Mouse (Mus musculus) brain, embryonic 14.5 days (tissue): ENCODE measurements at regions not wholly inside any gene's neighbourhood (a gene's known extent, or its start where the extent isn't known, plus 50 kb on each side); places are given as distances from the start of the nearest gene placed in this dataset.

Source experiments
- DNase-seq: peaks from one replicate; pipeline ENCODE4 v3.0.0-alpha.2; 2011; ENCODE audit warnings: low read depth
- CTCF ChIP-seq: fragments of 200-500 bp; IDR thresholded peaks from 2 replicates; pipeline ENCODE4 v1.5.1; 2012; ENCODE audit warnings: inconsistent platforms, mild to moderate bottlenecking, moderate library complexity, borderline replicate concordance; ENCODE audit not compliant: insufficient read depth, insufficient read length; ENCODE audit errors: extremely low read depth
- POLR2A ChIP-seq: fragments of 200-500 bp; IDR thresholded peaks from 2 replicates; pipeline ENCODE4 v1.6.1; 2012; ENCODE audit warnings: mild to moderate bottlenecking, inconsistent platforms, borderline replicate concordance; ENCODE audit not compliant: poor library complexity, insufficient read depth, insufficient read length, severe bottlenecking; ENCODE audit errors: extremely low read depth

DNA sequence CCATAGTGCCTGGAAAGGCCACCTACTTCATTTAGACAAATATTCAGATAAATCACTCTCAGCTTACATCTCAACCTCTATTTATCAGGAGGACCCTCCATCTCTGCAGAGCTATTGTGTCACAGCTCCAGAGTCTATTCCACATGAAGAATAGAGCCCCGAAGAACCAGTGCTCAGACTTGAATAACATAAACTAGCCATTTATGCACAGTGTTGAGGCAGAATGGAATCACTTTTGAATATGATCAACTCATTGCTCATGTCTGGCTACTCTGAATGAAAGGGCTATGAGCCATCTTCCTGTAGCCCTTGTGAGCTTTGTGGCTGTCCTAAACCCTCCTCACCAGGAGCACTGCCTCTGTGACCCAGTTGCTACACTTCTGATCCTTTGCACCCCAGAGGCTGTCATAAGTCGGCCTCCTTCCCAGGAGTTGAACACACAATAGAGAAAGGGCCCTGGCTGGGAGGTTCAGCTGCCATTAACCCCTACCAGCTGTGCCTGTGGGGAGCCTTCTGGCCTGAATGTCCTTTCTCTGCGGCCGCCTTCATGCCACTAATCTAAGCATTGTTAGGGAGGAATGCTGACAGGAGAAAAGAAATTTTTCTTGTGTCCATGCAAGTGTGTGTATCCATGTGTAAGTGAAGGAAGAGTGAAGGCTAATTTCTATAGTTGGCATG lies 195.5 kb upstream of the Sp8 start:
- no peak for TF ChIP-seq POLR2A
- TF ChIP-seq CTCF, result no peak
- peak; percentile 84 for DNase-seq

GRCm38 (mm10) chr12:118649323-118649973 lies 196.7 kb upstream of the Sp8 start:
- DNase-seq, result peak; percentile 83
- TF ChIP-seq CTCF (no peak), POLR2A (no peak)

DNA sequence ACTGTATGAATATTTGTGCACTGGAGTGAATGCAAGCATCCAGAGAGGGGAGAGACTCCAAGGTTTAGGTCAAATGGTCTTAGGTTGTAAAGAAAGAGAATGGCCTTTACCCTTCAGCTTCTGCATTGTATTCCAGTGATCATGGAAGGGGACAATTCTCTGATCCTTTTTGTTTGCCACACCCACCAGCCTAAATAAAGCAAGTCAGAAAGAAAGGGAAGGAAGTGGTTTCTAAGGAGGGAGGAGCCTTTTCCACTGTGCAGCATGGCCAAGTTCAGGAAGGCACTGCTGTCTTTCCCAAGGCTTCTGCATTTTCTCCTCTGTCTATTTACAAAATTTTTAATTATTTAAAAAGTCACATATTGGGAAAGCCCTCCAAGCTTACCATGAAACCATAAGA lies 197.5 kb upstream of the Sp8 start:
- no peak for DNase-seq
- TF ChIP-seq CTCF (no peak), POLR2A (no peak)

DNA sequence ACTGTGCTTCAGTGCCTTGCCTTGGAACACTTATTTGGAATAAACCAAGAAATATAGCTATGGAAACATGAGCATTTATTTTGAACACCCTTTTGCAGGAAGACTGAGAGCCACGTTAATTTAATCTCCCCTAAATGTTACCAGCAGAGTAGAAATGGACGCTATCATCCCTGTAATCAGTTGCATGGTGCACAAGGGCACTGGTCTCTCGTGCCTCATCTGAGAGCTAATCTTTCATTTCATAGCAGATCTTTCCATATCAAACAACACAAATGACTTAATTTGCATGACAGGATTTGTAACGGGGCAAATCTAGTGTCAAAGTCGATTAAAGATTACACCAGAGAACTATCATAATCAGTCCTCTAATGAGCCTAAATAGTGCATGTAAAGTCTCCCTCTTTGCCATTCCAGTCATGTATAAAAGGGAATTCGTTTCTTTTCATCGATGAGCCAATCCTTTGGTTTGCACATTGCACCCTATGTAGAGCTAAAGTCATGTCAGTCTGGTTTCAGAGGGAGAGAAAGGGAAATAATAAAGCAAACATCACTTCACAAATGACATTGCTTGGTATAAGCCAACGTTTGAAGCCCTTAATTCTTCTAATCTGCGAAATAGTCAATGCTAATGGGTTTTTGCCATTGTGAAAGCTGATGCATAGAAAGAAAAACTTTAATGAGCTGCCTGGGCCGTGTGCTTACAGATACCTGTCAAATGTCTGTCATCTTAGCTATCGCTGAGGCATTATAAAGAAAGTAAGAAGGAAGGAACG lies 198.7 kb upstream of the Sp8 start:
- peak; percentile 77 for DNase-seq

DNA sequence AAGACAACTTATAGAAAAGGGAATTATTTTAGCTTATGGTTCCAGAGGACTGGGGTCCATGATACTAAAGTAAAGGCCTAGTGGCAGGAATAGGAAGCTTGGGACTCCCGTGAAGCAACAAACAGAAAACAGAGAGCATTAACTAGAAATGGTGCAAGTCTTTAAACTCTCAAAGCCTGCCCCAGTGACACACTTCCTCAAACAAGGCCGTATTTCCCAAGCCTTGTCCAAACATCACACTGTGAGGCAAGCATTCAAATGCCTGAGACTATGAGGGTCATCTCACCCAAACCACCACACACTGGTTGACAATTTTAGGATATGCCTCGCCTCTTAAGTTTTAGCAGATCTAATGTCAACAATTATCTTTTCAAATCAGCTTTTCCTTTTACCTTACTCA lies 205.2 kb upstream of the Sp8 start:
- no peak for DNase-seq
- TF ChIP-seq POLR2A (no peak), CTCF (no peak)

More for the DNA sequence above, 198.7 kb upstream of the Sp8 start:
- TF ChIP-seq POLR2A (no peak), CTCF (no peak)

DNA sequence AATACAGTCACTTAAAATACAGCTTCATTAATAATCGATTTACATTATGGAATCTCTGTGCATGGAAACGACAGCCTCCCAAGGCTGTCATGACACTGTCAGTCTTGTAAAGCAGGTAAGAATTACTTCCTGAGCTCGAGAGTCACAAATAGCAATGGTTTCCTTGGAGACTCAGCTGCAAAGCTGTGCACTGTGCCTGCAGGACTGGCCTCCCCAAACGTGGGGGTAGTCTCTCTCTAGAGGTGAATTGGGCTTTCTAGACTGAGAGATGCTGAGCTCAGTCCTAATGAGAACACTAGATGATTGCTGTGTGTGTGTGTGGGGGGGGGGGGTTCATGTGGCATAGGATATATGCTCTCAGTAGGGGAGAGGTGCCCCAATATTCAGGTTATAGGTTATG lies 208.9 kb upstream of the Sp8 start:
- DNase-seq, result peak; percentile 40
- TF ChIP-seq POLR2A (no peak), CTCF (no peak)

DNA sequence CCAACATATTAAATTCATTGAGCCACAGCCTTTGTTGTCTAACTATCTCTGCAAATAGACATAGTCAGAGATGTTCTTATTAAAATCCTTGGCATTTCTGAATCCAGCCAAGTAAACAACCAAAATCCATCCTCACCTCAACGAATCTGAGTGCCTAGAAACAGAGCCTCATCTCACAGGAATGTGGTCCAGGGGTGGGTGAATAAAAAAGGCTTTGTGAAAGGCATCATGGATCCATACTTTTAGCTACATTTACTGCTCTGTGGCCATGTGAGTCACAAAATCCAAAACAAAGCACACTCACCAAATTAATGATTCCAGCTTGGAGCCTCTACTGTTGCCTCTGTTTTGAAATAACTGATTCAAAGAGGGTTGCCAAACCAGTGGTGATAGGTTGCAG lies 210.7 kb upstream of the Sp8 start:
- TF ChIP-seq POLR2A (no peak), CTCF (no peak)
- DNase-seq, result no peak

DNA sequence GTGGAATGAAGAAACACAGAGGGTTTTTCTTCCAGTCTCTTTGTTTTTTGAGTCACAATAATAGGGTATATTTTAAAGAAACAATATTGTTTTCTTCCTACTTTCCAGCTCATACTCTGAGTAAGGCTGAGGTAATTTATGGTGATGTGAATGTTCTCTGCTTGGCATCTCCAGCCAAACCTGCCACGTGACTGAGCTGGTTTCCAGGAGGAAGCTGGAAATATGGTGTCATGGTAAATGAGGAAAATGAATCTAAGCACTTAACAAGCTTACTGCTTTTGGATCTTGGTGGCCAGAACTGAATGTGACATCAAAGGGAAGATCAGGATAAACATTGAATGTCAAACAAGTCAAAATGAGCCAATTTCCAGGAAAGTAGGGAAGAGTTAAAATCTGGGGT lies 215.8 kb upstream of the Sp8 start:
- no peak for TF ChIP-seq POLR2A
- TF ChIP-seq CTCF, result no peak
- no peak for DNase-seq

GRCm38 (mm10) chr12:118621697-118622485 lies 224.2 kb upstream of the Sp8 start:
- DNase-seq, result peak; percentile 8
- no peak for TF ChIP-seq CTCF
- no peak for TF ChIP-seq POLR2A

- TF ChIP-seq POLR2A, result no peak
- DNase-seq, result peak; percentile 56
These were observed 225.1 kb upstream of the Sp8 start for GRCm38 (mm10) chr12:118620847-118621636.

DNA sequence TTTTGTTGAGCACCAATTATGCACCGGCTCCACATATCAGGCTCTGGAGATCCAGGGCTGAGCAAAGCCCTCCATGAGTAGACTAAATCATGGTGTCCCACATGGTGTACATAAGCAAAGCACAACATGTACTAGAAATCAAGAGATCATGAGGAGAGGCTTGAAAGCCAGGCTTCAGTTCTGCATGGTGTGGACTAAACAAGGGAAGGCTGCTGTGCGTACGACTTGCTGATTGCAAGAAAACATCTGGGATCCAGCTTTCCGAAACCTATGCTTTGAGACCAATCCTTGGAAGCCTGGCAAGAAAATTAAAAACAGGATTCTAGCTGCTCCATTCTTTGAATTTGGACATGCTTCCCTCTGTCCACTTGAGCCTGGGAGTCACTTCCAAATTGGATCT lies 249.1 kb upstream of the Sp8 start:
- DNase-seq, result no peak

More for the DNA sequence above, 249.1 kb upstream of the Sp8 start:
- TF ChIP-seq POLR2A (no peak), CTCF (no peak)
